8 mouse cellular contexts compared by ENCODE assay signal in the genomic region with DNA sequence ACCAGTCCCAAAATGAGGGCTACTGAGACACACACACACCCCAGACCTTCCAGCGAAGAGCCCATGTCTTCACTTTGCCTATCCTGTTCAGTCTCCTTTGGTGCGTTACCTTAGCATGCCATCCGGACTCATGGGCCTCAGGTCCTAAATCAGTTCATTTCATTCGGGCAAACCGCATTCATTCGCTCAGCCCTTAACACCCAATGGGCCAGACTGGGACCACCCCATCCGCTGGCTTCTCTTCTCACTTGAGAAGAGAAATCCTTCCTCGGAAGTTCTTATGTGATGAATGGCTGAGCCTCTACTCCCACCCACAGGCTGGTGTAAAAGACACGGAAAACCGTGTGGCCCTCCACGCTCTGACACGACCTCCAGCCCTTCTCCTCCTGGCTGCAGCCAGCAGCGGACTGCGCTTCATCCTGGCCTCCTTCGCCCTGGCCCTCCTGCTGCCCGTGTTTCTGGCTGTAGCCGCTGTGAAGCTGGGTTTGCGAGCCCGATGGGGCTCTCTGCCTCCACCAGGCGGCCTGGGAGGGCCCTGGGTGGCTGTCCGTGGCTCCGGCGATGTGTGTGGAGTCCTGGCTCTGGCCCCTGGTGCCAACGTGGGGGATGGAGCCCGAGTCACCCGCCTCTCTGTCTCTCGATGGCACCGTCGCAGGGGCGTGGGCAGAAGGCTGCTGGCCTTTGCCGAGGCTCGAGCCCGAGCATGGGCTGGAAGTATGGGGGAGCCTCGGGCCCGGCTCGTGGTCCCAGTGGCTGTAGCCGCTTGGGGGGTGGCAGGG. TPM values are rescaled to one million over a fixed set of nuclear protein-coding genes. Genes with fewer than 3 reads are reported as not detected.
DNase-seq lines count a peak whose midpoint lies in the region; ATAC-seq and TF ChIP-seq lines count a peak whose summit lies in the region.

No protein-coding gene starts in this region.

- peak overlapping the region; percentile 67 for H3K4me2 ChIP-seq in intestine, embryonic 15.5 days (replicated peaks)

- peak overlapping the region; percentile 87 for H3K27ac ChIP-seq in cortical plate, adult 2 months (ENCODE audit: insufficient read depth, low read length)
- peak overlapping the region; percentile 94 for H3K27ac ChIP-seq in intestine, embryonic 15.5 days
- no peak overlapping the region for H3K27ac ChIP-seq in liver, adult 2 months (replicated peaks; ENCODE audit: insufficient read depth, low read depth, low read length)

- TF ChIP-seq POLR2A in cortical plate, adult 2 months (IDR thresholded peaks at IDR 0.05; ENCODE audit: extremely low read depth, insufficient read depth, low read length), result no peak; the same call in 1 of the 2 replicates
- no peak for TF ChIP-seq POLR2A in liver, adult 2 months (IDR thresholded peaks at IDR 0.05; ENCODE audit: extremely low read depth, insufficient read depth, low read length)

- DNase-seq in urinary bladder, postnatal 14 days (ENCODE audit: low spot score), result peak; percentile 50
- DNase-seq in urinary bladder, postnatal 10 days (ENCODE audit: low spot score), result no peak
- DNase-seq in gastrocnemius, postnatal 4 days (ENCODE audit: low spot score in 2 of 2), result peak; percentile 61 to 77
- no peak for DNase-seq in liver, adult 2 months (ENCODE audit: extremely low read depth, low read depth, low spot score)
- peak; percentile 19 to 26 for DNase-seq in natural killer cell, adult 2 months (ENCODE audit: low spot score in 2 of 2)
- DNase-seq in T-cell, adult 2 months (ENCODE audit: low spot score), result no peak

- no peaks in the 10 kb centered on the region for H3K79me2 ChIP-seq in liver, adult 2 months (ENCODE audit: control insufficient read depth, insufficient read depth, low read length)

- H3K4me1 ChIP-seq in cortical plate, adult 2 months (ENCODE audit: control insufficient read depth, insufficient read depth, low read length), result peaks cover 8% of the 10 kb centered on the region
- peaks cover 46% of the 10 kb centered on the region for H3K4me1 ChIP-seq in intestine, embryonic 15.5 days (replicated peaks)
- H3K4me1 ChIP-seq in liver, adult 2 months (ENCODE audit: control insufficient read depth, insufficient read depth, low read length), result peaks cover 2% of the 10 kb centered on the region; the same call in 1 of the 2 replicates

- peak overlapping the region; percentile 50 for H3K9ac ChIP-seq in intestine, embryonic 15.5 days
- H3K9ac ChIP-seq in liver, adult 2 months (ENCODE audit: low read depth, low read length), result peak overlapping the region; percentile 14

- peak overlapping the region; percentile 56 for H3K4me3 ChIP-seq in cortical plate, adult 2 months (ENCODE audit: insufficient read depth, low read length)
- peak overlapping the region; percentile 19 for H3K4me3 ChIP-seq in intestine, embryonic 15.5 days (replicated peaks)
- peak overlapping the region; percentile 7; the same call in 1 of the 2 replicates for H3K4me3 ChIP-seq in liver, adult 2 months (ENCODE audit: insufficient read depth, low read depth, low read length)

- WGBS in intestine, embryonic 15.5 days, result 8% methylated on average over 37 of the region's 37 CpGs
- 8% methylated on average over 37 of the region's 37 CpGs for WGBS in liver, adult 2 months

- no peaks in the 10 kb centered on the region for H3K27me3 ChIP-seq in intestine, embryonic 15.5 days (replicated peaks)
- H3K27me3 ChIP-seq in liver, adult 2 months (ENCODE audit: control insufficient read depth, insufficient read depth, low read length), result peaks cover 6% of the 10 kb centered on the region

- peak; percentile 24; the same call in 1 of the 2 replicates for TF ChIP-seq CTCF in cortical plate, adult 2 months (IDR thresholded peaks at IDR 0.05; ENCODE audit: extremely low read depth, insufficient read depth, low read length)
- TF ChIP-seq CTCF in liver, adult 2 months (IDR thresholded peaks at IDR 0.05; ENCODE audit: low read depth, low read length), result peak; percentile 38; the same call in 1 of the 2 replicates

- no peaks in the 10 kb centered on the region for H3K9me3 ChIP-seq in intestine, embryonic 15.5 days

- no peak for ATAC-seq in intestine, embryonic 15.5 days

- H3K36me3 ChIP-seq in intestine, embryonic 15.5 days, result peaks cover 18% of the 10 kb centered on the region
- H3K36me3 ChIP-seq in liver, adult 2 months (ENCODE audit: control insufficient read depth, insufficient read depth, low read length), result peaks cover 3% of the 10 kb centered on the region; the same call in 1 of the 2 replicates

RNA-seq across cellular contexts. Expression of gene Ssc5d, which starts 1.8 kb away (rescaled TPM):
- polyA plus RNA-seq in cortical plate, adult 2 months (2012; rRNA removed), result 3.8 and 4.1 TPM in 2 replicates
- total RNA-seq in gastrocnemius, postnatal 4 days (2021), result 10 to 100 TPM; 67.3 to 73.3 TPM
- 2.7 and 3.5 TPM in 2 replicates for polyA plus RNA-seq in intestine, embryonic 15.5 days (2015; fragmentation: Nextera tagmentation; extraction: Ambion mirVana)
- total RNA-seq in liver, adult 2 months (2014; rRNA removed), result 0.07 and 0.18 TPM in 2 replicates
- polyA plus RNA-seq in liver, adult 2 months (2012; rRNA removed), result 0.14 and 0.26 TPM in 2 replicates

RNA-seq across cellular contexts. Expression of gene Nat14, which starts 1.9 kb away (rescaled TPM):
- 91.7 and 94.0 TPM in 2 replicates for polyA plus RNA-seq in cortical plate, adult 2 months (2012; rRNA removed)
- 1 to 10 TPM; 4.6 to 5.2 TPM for total RNA-seq in gastrocnemius, postnatal 4 days (2021)
- polyA plus RNA-seq in intestine, embryonic 15.5 days (2015; fragmentation: Nextera tagmentation; extraction: Ambion mirVana), result 3.0 and 3.5 TPM in 2 replicates
- 0.20 and 0.28 TPM in 2 replicates for total RNA-seq in liver, adult 2 months (2014; rRNA removed)
- 0.66 and 0.75 TPM in 2 replicates for polyA plus RNA-seq in liver, adult 2 months (2012; rRNA removed)

RNA-seq across cellular contexts. Expression of gene Zfp628, which starts 8.8 kb away (rescaled TPM):
- 9.7 TPM in 2 replicates for polyA plus RNA-seq in cortical plate, adult 2 months (2012; rRNA removed)
- total RNA-seq in gastrocnemius, postnatal 4 days (2021), result 10 to 100 TPM; 14.0 to 14.6 TPM
- 2.9 and 3.4 TPM in 2 replicates for polyA plus RNA-seq in intestine, embryonic 15.5 days (2015; fragmentation: Nextera tagmentation; extraction: Ambion mirVana)
- 0.55 and 0.74 TPM in 2 replicates for total RNA-seq in liver, adult 2 months (2014; rRNA removed)
- 6.2 and 8.3 TPM in 2 replicates for polyA plus RNA-seq in liver, adult 2 months (2012; rRNA removed)

RNA-seq across cellular contexts. Expression of gene Gm36210, which starts 17.5 kb away (rescaled TPM):
- polyA plus RNA-seq in cortical plate, adult 2 months (2012; rRNA removed), result 0.31 and 0.32 TPM in 2 replicates
- not detected for total RNA-seq in gastrocnemius, postnatal 4 days (2021)
- polyA plus RNA-seq in intestine, embryonic 15.5 days (2015; fragmentation: Nextera tagmentation; extraction: Ambion mirVana), result not detected in 2 replicates
- not detected in 2 replicates for total RNA-seq in liver, adult 2 months (2014; rRNA removed)
- 0.13 TPM in 1 of 2 replicates, not detected in the other for polyA plus RNA-seq in liver, adult 2 months (2012; rRNA removed)

RNA-seq across cellular contexts. Expression of gene Sbk2, which starts 40.4 kb away (rescaled TPM):
- 0.32 and 0.48 TPM in 2 replicates for polyA plus RNA-seq in cortical plate, adult 2 months (2012; rRNA removed)
- 10 to 100 TPM; 13.0 to 15.9 TPM for total RNA-seq in gastrocnemius, postnatal 4 days (2021)
- polyA plus RNA-seq in intestine, embryonic 15.5 days (2015; fragmentation: Nextera tagmentation; extraction: Ambion mirVana), result 0.23 and 0.39 TPM in 2 replicates
- not detected in 2 replicates for total RNA-seq in liver, adult 2 months (2014; rRNA removed)
- 0.12 TPM in 1 of 2 replicates, not detected in the other for polyA plus RNA-seq in liver, adult 2 months (2012; rRNA removed)

Comparison
In these comparisons a context has a peak if more than half of its experiments do, and no peak if none do; other contexts are left out.
1. DNase-seq: peak in urinary bladder, postnatal 14 days (single experiment), gastrocnemius, postnatal 4 days (2 of 2) and natural killer cell, adult 2 months (2 of 2); none in urinary bladder, postnatal 10 days (single experiment), liver, adult 2 months (single experiment) and T-cell, adult 2 months (single experiment).
2. RNA of gene Nat14, which starts 1.9 kb away (polyA plus RNA-seq): 91.7 to 94.0 TPM in cortical plate, adult 2 months; 3.0 to 3.5 TPM in intestine, embryonic 15.5 days and 0.66 to 0.75 TPM in liver, adult 2 months; every median in the first group is over 10 times any median in the second.
3. Peak in every context shown above with its lines, with median percentiles within 50 percentile points of each other: H3K4me3 ChIP-seq.